Mouse (Mus musculus): Measurements from ENCODE around the gene Gm11639. TPM values are rescaled to one million over a fixed set of nuclear protein-coding genes. Genes with fewer than 3 reads are reported as not detected.

Gene Gm11639
- polyA plus RNA-seq, 1 experiment from 2014 or later, result not detected

DNA sequence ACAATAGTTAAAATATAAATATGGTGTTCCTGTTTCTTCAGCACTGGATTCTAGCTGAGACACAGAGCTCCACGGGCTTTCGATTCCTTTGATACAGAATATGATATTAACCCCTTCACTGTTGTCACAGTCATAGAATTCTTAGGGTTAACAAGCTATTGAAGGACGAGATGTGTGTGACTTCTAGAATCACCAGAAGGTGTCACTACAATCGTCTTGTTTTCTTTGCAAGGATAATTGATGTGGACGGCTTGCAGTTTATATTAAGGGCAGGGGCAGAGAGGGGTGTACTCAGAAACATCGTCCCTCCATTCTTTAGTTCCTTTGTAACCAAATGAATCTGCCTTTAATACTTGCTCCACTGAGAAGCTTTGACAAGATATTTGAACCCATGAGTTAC is 80.3 kb downstream of the Gm11639 start:
- Histone ChIP-seq H3K36me3 (replicated peaks) (no peaks in the 10 kb centered on the region), H3K9ac (no peak overlapping the region), H3K9me3 (no peaks in the 10 kb centered on the region), H3K27ac (no peak overlapping the region), H3K4me3 (replicated peaks) (no peak overlapping the region), H3K4me1 (no peaks in the 10 kb centered on the region), H3K4me2 (no peak overlapping the region), H3K27me3 (no peaks in the 10 kb centered on the region)
- WGBS, result 45% methylated on average over 6 of the region's 6 CpGs
- ATAC-seq (ENCODE audit: low FRiP score), result no peak

DNA sequence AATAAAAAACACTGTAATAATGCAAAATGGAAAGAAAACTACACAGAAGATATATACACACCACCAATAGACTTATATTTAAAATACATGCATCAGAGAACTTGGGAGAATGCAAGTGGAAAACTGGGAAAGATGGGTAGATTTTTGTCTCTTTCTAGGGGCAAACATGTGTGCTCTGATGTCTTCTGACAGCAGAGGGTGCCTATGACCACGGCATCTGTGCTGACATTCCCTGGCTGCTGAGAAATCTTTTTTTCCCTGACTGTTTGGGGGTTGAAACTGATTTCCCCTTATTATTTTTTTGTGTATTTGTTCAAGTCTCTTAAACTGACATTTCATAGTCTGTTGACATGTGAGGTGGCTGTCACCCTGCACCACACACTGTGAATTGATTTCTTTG is 81.6 kb downstream of the Gm11639 start:
- 41% methylated on average over 1 of the region's 1 CpGs for WGBS
- Histone ChIP-seq H3K27me3 (no peaks in the 10 kb centered on the region), H3K4me3 (replicated peaks) (no peak overlapping the region), H3K36me3 (replicated peaks) (no peaks in the 10 kb centered on the region), H3K4me1 (no peaks in the 10 kb centered on the region), H3K27ac (no peak overlapping the region), H3K9ac (no peak overlapping the region), H3K4me2 (no peak overlapping the region), H3K9me3 (no peaks in the 10 kb centered on the region)
- no peak for ATAC-seq (ENCODE audit: low FRiP score)

DNA sequence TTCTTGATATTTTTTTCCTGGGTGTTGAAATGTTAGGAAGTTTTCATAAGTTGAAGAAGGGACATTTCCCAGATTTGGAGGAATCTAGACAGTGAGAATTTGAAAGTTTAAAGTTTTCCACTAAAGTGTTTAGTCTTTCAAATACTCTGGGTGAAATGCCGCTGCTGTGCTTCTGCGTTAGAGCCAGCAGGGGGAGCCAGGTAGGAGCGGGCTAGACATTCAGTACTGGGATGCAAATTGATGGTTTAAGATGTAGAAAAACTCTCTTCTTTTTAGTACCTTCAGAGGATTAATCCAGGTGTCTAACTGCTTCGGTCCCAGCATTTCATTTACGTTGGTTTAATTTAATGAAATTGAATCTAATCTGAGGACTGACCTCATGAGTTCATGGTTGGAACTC is 82.6 kb downstream of the Gm11639 start:
- 7% methylated on average over 5 of the region's 5 CpGs for WGBS
- Histone ChIP-seq H3K27me3 (no peaks in the 10 kb centered on the region), H3K4me2 (no peak overlapping the region), H3K9ac (no peak overlapping the region), H3K27ac (no peak overlapping the region), H3K36me3 (replicated peaks) (no peaks in the 10 kb centered on the region), H3K4me1 (no peaks in the 10 kb centered on the region), H3K4me3 (replicated peaks) (no peak overlapping the region), H3K9me3 (no peaks in the 10 kb centered on the region)
- no peak for ATAC-seq (ENCODE audit: low FRiP score)

DNA sequence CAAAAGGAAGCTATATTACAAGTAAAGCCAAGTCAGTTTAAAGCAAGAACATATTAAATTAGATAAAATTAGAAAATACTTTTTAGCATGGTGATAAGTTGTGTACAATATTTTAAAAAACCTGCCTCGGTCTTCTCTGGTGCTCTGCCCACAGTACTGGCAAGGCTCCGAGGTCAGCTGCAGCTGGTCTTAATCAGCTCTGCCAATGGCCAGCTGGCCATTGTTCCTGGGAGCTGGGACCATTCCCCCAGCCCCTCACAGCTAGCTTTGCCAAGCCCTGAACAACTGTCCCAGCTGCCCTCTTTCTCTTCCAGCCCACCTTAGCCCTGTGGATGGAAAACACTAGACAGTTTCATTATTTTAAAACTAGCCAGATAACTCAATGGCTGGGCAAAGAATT is 93.3 kb downstream of the Gm11639 start:
- Histone ChIP-seq H3K4me3 (replicated peaks) (no peak overlapping the region), H3K9me3 (no peaks in the 10 kb centered on the region), H3K27me3 (no peaks in the 10 kb centered on the region), H3K27ac (no peak overlapping the region), H3K9ac (no peak overlapping the region), H3K36me3 (replicated peaks) (no peaks in the 10 kb centered on the region), H3K4me1 (no peaks in the 10 kb centered on the region), H3K4me2 (no peak overlapping the region)
- WGBS, result 76% methylated on average over 2 of the region's 2 CpGs
- no peak for ATAC-seq (ENCODE audit: low FRiP score)

DNA sequence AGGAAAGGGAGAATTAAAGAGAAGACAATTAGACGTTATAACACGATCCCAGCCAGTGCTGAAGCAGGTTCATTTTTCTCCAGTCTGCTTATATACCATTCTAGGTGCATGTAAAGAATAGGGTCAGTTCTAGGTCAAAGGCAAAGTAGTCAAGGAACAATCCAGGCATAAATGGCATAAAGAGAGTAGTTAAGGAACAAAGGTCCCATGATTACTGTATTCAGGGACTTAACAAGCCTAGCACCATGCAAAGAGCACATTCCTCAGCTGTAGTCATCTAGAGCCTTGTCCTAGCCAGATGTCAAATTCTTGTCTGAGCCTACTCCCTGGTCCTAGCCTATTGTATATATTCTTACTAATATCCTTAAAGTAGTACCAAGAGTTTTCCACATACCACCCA is 259.2 kb downstream of the Gm11639 start:
- Histone ChIP-seq H3K4me1 (no peaks in the 10 kb centered on the region), H3K27ac (no peak overlapping the region), H3K36me3 (replicated peaks) (no peaks in the 10 kb centered on the region), H3K9ac (no peak overlapping the region), H3K27me3 (no peaks in the 10 kb centered on the region), H3K9me3 (no peaks in the 10 kb centered on the region), H3K4me2 (no peak overlapping the region), H3K4me3 (replicated peaks) (no peak overlapping the region)
- ATAC-seq (ENCODE audit: low FRiP score), result no peak
- 78% methylated on average over 2 of the region's 2 CpGs for WGBS

DNA sequence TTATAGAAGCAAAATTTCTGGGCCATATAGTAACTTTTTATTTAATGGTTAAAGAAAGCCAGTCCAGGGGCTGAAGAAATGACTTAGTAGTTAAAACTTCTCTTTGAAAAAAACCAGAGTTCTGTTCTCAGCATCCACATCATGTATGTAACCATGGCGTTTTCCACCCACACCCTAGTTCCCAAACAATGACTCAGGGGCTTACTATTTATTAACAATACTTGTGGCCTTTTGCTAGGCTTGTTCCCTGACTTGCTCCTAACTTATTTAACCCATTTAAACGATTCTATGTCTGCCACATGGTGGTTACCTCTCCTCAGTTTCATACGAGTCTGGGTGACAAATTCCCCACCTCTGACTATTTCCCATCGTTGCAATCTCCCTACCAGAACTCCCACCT is 266.8 kb downstream of the Gm11639 start:
- no peaks in the 10 kb centered on the region for H3K9me3 ChIP-seq
- WGBS, result 75% methylated on average over 4 of the region's 4 CpGs
- no peaks in the 10 kb centered on the region for H3K4me1 ChIP-seq
- H3K27me3 ChIP-seq, result no peaks in the 10 kb centered on the region
- no peak for ATAC-seq (ENCODE audit: low FRiP score)
- no peaks in the 10 kb centered on the region for H3K36me3 ChIP-seq (replicated peaks)
- no peak overlapping the region for H3K9ac ChIP-seq
- H3K27ac ChIP-seq, result no peak overlapping the region
- no peak overlapping the region for H3K4me2 ChIP-seq
- H3K4me3 ChIP-seq (replicated peaks), result no peak overlapping the region

DNA sequence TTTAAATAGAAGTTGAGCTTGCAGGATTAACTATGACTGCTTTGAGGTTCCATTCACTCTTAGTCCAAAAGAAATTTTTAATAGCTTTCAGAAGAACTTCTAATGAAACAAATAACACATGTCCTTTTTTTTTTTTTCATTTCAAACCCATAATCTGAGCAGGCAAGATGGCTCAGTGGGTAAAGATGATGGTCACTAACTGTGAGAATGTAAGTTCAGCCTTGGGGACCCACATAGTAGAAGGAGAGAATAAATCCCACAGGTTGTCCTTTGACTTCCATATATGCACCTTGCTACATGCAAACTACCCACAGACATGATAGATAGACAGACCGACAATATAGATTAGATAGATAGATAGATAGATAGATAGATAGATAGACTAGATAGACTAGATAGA is 282.4 kb downstream of the Gm11639 start:
- no peak overlapping the region for H3K4me3 ChIP-seq (replicated peaks)
- H3K36me3 ChIP-seq (replicated peaks), result no peaks in the 10 kb centered on the region
- no peaks in the 10 kb centered on the region for H3K9me3 ChIP-seq
- H3K4me1 ChIP-seq, result peaks cover 4% of the 10 kb centered on the region; the same call in 1 of the 2 replicates
- H3K27me3 ChIP-seq, result no peaks in the 10 kb centered on the region
- H3K27ac ChIP-seq, result no peak overlapping the region
- no peak for ATAC-seq (ENCODE audit: low FRiP score)
- no peak overlapping the region for H3K4me2 ChIP-seq
- 95% methylated on average over 1 of the region's 1 CpGs for WGBS
- H3K9ac ChIP-seq, result no peak overlapping the region

DNA sequence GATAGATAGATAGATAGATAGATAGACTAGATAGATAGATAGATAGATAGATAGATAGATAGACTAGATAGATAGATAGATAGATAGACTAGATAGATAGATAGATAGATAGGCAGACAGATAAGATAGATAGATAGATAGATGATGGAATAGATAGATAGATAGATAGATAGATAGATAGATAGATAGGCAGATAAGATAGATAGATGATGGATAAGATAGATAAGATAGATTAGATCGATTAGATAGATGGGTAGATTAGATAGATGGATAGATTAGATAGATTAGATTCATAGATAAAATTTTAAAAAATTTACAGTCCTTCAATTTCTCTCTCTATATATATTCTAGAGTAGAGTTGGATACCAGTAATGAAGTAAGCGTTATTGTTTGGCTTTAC is 282.9 kb downstream of the Gm11639 start:
- 87% methylated on average over 2 of the region's 2 CpGs for WGBS
- peaks cover 4% of the 10 kb centered on the region; the same call in 1 of the 2 replicates for H3K4me1 ChIP-seq
- no peak overlapping the region for H3K4me3 ChIP-seq (replicated peaks)

DNA sequence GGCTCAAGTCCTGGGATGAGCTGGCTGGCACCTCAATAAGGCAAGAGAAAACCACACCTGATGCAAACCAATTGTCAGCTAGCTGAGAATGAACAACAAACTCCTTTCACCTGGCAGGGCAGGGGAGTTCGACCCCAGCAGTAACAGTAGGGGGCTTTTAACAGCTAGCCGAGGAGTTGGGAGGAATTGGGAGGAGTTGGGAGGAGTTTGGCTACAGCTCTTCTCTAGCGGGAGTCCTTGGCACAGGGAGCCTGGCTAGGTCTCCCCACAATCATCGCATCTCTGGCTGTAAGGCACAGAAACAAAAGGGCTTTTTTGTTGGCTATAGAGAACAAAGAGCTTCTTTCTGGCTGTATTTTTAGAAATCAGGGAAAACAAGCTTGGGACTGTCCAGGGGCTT is 285.8 kb downstream of the Gm11639 start:
- ATAC-seq (ENCODE audit: low FRiP score), result no peak
- no peak overlapping the region for H3K27ac ChIP-seq
- H3K4me1 ChIP-seq, result peaks cover 4% of the 10 kb centered on the region; the same call in 1 of the 2 replicates
- 5% methylated on average over 4 of the region's 4 CpGs for WGBS
- H3K36me3 ChIP-seq (replicated peaks), result no peaks in the 10 kb centered on the region
- no peaks in the 10 kb centered on the region for H3K9me3 ChIP-seq
- H3K27me3 ChIP-seq, result no peaks in the 10 kb centered on the region
- no peak overlapping the region for H3K4me3 ChIP-seq (replicated peaks)
- H3K4me2 ChIP-seq, result no peak overlapping the region
- H3K9ac ChIP-seq, result no peak overlapping the region

More for the DNA sequence above, 282.9 kb downstream of the Gm11639 start:
- ATAC-seq (ENCODE audit: low FRiP score), result no peak
- H3K4me2 ChIP-seq, result no peak overlapping the region
- no peaks in the 10 kb centered on the region for H3K36me3 ChIP-seq (replicated peaks)
- no peak overlapping the region for H3K9ac ChIP-seq
- no peak overlapping the region for H3K27ac ChIP-seq
- H3K9me3 ChIP-seq, result no peaks in the 10 kb centered on the region
- no peaks in the 10 kb centered on the region for H3K27me3 ChIP-seq

DNA sequence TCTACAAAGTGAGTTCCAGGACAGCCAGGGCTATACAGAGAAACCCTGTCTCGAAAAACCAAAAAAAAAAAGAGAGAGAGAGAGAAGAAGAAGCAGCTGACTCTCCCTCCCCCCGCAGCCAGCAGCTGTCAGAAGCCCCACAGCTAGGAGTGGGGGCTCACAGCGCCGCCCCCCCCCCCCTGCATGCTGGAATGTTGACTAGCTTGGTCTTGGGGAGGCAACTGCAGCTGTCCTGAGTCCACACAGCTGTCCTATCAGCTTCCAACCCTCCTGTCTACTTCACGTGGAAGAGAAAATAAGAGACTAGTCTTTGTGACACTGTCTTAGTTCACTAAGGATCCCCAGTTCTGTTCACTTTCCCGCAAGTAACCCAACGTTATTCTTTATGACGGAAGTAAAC is 287.0 kb downstream of the Gm11639 start:
- WGBS, result 77% methylated on average over 8 of the region's 8 CpGs
- peaks cover 4% of the 10 kb centered on the region; the same call in 1 of the 2 replicates for H3K4me1 ChIP-seq
- H3K27me3 ChIP-seq, result no peaks in the 10 kb centered on the region
- no peak overlapping the region for H3K4me2 ChIP-seq
- no peak for ATAC-seq (ENCODE audit: low FRiP score)
- no peak overlapping the region for H3K4me3 ChIP-seq (replicated peaks)
- H3K9ac ChIP-seq, result no peak overlapping the region
- H3K9me3 ChIP-seq, result no peaks in the 10 kb centered on the region
- no peak overlapping the region for H3K27ac ChIP-seq
- H3K36me3 ChIP-seq (replicated peaks), result no peaks in the 10 kb centered on the region

DNA sequence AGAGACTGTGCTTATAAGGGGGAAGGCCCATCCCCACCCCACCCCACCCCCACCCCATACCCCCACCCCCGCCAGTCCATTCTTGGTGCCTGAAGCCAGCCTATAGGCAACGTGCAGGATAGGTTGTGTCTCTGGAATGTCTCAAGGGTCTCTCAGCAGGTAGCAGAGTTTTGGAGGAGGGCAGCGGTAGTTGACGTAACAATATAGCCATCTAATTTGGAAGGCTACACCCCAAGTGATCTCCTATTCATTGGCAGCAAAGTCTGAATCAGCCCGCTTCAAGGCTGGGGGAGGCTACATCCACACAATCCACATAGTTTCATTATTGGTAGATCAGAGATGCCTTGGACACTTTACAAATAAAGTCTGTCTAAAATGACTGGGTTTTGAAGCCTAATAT is 292.5 kb downstream of the Gm11639 start:
- H3K36me3 ChIP-seq (replicated peaks), result no peaks in the 10 kb centered on the region
- no peak overlapping the region for H3K4me2 ChIP-seq
- H3K4me1 ChIP-seq, result no peaks in the 10 kb centered on the region

DNA sequence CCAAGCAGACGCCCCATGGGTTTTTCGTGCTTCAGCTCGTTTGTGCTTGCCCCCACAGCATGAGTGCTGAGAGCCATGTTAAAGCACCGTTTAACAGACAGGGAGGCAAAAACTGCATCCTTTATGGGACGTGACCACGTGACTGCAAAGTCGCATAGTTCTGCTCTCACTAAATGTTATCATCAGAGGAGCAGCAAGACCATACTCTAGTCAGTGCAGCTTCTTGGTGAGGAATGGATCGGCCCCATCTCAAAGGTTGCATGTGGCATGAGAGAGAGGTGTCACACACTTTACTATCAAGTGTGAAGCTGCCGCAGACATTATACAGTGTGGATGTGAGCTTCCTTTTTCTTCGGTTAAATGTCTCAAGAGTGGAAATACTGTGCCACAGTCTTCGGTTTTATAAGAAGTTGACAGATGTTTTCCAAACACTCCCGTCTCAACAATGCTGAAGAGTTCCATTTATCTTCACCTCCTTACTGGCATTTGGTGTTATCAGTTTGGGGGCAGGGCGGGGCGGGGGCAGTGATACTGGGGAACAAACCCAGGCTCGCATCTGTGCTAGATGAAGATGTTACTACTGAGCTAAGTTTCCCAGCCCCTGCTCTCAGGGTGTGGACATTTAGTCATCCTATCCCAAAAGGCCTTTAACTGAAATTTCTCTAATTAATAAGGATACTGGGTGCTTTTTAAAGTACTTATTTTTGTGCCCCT is 296.0 kb downstream of the Gm11639 start:
- Histone ChIP-seq H3K9me3 (no peaks in the 10 kb centered on the region), H3K27me3 (no peaks in the 10 kb centered on the region), H3K36me3 (replicated peaks) (no peaks in the 10 kb centered on the region), H3K4me3 (replicated peaks) (no peak overlapping the region), H3K4me1 (no peaks in the 10 kb centered on the region), H3K9ac (no peak overlapping the region), H3K27ac (no peak overlapping the region), H3K4me2 (no peak overlapping the region)
- 77% methylated on average over 15 of the region's 15 CpGs for WGBS
- ATAC-seq (ENCODE audit: low FRiP score), result no peak

More for the DNA sequence above, 292.5 kb downstream of the Gm11639 start:
- H3K4me3 ChIP-seq (replicated peaks), result no peak overlapping the region
- H3K9me3 ChIP-seq, result no peaks in the 10 kb centered on the region
- no peak overlapping the region for H3K27ac ChIP-seq
- no peak overlapping the region for H3K9ac ChIP-seq
- H3K27me3 ChIP-seq, result no peaks in the 10 kb centered on the region
- ATAC-seq (ENCODE audit: low FRiP score), result no peak
- 60% methylated on average over 5 of the region's 5 CpGs for WGBS

DNA sequence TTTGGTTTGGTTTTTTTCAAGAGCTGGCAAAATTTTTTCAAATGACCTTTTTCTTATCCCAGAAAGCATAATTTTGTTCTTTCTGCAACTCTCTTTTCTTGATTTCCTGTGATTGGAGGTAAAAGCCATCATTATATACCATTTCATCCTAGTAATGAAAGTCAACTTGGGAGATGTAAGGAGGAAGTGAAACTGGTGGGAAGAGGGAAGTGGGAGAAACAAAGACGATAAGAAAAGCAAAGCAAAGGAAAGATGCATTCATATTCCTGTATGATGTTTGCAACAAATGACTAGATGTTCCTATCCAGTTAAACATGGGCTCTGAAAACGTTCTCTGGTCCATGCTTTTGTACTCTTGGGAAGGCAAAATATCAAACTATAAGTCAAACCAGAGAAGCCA is 323.7 kb downstream of the Gm11639 start:
- Histone ChIP-seq H3K4me1 (no peaks in the 10 kb centered on the region), H3K36me3 (replicated peaks) (no peaks in the 10 kb centered on the region), H3K4me2 (no peak overlapping the region), H3K27ac (no peak overlapping the region), H3K27me3 (no peaks in the 10 kb centered on the region), H3K9me3 (no peaks in the 10 kb centered on the region), H3K4me3 (replicated peaks) (no peak overlapping the region), H3K9ac (no peak overlapping the region)
- no peak for ATAC-seq (ENCODE audit: low FRiP score)
- 75% methylated on average over 2 of the region's 2 CpGs for WGBS

All from forebrain, embryonic 12.5 days (tissue).